Mouse (Mus musculus): ENCODE measurements around the gene Gm5678. TPM values are rescaled to one million over a fixed set of nuclear protein-coding genes. Genes with fewer than 3 reads are reported as not detected.
"Not testable (repeated sequence)": the region's sequence is repeated elsewhere in the genome, so short reads cannot be mapped to it uniquely, and the experiment has no call there.

Gene Gm5678
- total RNA-seq, 2 experiments from 2014 or later: 4.1 to 5.6 TPM

GRCm38 (mm10) chr16:93607669-93608101 lies 20.2 kb upstream of the Gm5678 start:
- peak; percentile 89 to 91 for DNase-seq

- no peak for DNase-seq
Measured at GRCm38 (mm10) chr16:93608731-93609130, 19.2 kb upstream of the Gm5678 start.

GRCm38 (mm10) chr16:93609796-93610195 lies 18.1 kb upstream of the Gm5678 start:
- DNase-seq: no peak

- no peak for DNase-seq
Measured at GRCm38 (mm10) chr16:93610961-93611360, 16.9 kb upstream of the Gm5678 start.

DNA sequence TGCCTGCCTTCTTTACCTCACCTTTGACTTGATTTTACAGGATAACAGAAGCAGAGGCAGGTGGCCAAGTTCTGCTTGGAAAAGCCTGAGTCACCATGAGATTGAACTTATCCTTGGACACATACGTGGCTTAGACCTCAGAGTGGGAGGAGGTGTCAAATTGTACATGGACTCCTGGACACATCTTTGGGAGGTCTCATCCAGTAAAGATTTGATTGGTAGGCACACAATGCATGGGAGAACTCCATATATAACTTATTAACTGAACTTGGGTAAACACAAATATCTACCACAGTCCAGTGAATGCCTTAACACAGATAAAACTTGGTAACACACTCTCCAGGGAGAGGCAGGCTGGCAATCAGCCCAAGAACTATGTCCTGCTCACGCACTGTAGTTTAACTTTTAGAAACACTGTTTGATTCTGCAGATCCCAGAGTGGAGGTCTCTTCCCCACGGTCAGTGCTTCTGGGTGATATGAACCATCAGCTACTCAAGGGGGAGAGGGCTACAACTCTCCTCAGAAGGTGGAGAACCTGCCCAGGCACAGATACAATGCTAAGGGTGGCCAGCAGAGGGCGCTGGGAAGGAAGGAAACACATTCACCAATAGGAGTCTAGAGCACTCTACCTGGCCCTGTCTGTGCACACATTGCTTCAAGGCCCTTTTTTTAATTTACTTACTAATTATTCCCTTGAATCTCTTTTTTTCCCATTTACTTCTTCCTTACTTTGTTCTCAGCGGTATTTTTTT lies 12.6 kb upstream of the Gm5678 start:
- peak; percentile 78 to 83 for DNase-seq

GRCm38 (mm10) chr16:93623759-93624158 lies 4.1 kb upstream of the Gm5678 start:
- DNase-seq: not testable (repeated sequence)

DNA sequence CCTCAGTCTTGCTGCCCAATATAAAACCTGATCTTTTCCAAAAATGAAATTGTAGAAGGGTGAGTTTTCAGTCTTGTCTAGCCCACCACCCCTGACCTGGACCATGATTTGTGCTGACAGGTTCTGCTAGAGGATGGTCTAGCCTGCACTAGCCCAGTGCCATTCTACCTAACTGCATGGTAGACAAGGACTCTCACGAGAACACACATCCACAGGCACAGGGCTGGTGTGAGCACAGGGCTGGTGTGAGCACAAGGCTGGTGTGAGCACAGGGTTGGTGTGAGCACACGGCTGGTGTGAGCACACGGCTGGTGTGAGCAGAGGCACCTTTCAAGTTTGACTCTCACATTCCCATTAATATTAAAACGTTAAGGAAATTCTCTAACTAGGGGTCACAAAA lies 3.2 kb upstream of the Gm5678 start:
- DNase-seq: no peak

DNA sequence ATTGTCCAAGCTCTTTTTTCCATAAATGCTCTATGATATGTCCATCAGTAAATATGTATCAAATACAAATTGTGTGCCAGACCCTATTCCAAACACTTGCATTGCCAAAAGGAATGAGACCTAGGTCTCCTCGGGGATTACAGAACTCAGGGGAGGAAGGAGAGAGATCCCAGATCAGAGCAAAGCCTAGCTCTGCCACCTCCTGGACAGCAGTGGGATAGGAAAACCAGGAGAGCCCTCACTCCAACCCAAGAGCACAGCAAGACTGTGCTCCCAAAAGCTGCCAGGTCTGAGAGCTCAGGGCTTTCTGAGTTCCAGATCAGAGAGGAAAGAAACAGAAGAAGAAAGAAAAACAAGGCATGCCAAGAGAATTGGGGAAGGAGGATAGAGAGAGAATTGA lies 1.2 kb upstream of the Gm5678 start:
- peak; percentile 31 to 57 for DNase-seq

DNA sequence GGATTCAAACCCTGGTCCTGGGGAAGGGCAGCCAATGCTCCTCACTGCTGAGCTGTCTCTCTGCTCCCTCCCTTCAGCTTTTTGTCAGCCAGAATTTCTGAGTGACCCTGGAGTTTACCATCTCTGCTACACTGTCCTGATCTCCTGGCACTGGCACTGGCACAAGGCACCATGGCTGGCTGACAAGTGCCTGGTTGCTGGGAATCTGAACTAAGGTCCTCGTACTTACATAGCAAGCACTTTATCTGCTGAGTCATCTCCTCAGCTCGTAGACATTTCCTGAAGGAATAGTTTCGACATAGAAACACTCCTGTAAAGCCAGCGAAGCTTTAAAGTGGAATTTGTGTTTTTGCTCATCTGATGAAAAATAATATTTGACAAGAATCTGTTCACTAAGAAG lies 16.1 kb downstream of the Gm5678 start:
- DNase-seq: peak; percentile 6

GRCm38 (mm10) chr16:93648441-93649183 lies 20.7 kb downstream of the Gm5678 start:
- no peak for DNase-seq

GRCm38 (mm10) chr16:93667976-93668375 lies 40.1 kb downstream of the Gm5678 start:
- no peak for DNase-seq

DNA sequence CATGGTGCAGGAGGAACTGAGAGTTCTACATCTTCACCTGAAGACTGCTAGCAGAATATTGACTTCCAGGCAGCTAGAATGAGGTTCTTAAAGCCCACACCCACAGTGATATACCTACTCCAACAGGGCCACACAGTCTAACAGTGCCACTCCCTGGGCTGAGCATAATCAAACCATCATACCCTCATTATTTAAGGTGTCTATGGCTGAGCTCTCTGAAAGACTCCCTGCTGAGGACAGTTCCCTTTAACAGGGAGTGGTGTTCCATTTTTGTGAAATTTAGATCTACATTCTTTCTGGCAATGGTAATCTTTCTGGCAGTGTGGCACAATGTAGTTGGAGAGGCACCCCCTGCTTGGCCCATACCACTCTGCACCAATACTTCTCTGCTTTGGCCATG lies 41.6 kb downstream of the Gm5678 start:
- DNase-seq: no peak

- not testable (repeated sequence) for DNase-seq
Measured at GRCm38 (mm10) chr16:93670466-93670865, 42.6 kb downstream of the Gm5678 start.

- peak; percentile 4 to 12 for DNase-seq
Measured at GRCm38 (mm10) chr16:93671064-93671463, 43.2 kb downstream of the Gm5678 start.

- DNase-seq: no peak
Measured at GRCm38 (mm10) chr16:93676376-93676775, 48.5 kb downstream of the Gm5678 start.

- no peak for DNase-seq
Measured at GRCm38 (mm10) chr16:93678206-93678605, 50.3 kb downstream of the Gm5678 start.

DNA sequence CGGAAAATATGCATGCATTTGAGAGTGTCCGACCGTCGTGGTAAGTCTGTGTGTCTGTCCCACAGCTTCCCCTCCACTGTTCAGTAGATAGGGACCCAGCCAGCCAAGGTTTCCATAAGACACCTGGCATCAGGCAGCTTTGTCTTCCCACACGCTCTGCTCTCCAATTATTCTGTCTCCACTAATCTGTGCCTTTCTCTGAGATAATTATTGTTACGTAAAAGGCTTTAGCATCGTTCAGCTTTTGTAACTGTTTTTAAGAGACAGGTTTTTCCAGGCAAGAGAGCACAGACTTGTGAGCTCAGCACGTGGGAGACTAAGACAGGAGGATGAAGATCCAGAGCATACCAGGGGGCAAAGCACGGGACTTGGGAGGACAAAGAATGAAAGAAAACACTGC lies 51.3 kb downstream of the Gm5678 start:
- no peak for DNase-seq

Other genes starting within 250 kb of the Gm5678 start
- gene Setd4, start 24.0 kb upstream of the Gm5678 start, total RNA-seq (2021): 1 to 10 TPM; 2.7 to 6.2 TPM
- gene Cbr1, start 22.2 kb upstream of the Gm5678 start, total RNA-seq (2021): 100 to 1,000 TPM in 1 of 2 experiments, 10 to 100 TPM in 1; 63.7 to 116 TPM
- gene Cbr3, start 55.1 kb downstream of the Gm5678 start, total RNA-seq (2021): 1 to 10 TPM; 6.3 to 9.5 TPM
- gene Dop1b, start 83.8 kb downstream of the Gm5678 start, total RNA-seq (2021): 10 to 100 TPM; 16.4 to 16.7 TPM
- 10 to 100 TPM; 28.9 to 44.8 TPM for gene Morc3, start 204.0 kb downstream of the Gm5678 start, total RNA-seq (2021)